Mouse (Mus musculus) CH12F3 (cell line): ENCODE measurements around the gene Shcbp1l.
"Not testable (repeated sequence)": the region's sequence is repeated elsewhere in the genome, so short reads cannot be mapped to it uniquely, and the experiment has no call there.

ENCODE experiments used
- in situ Hi-C: fragments of 300-500 bp; cut with MboI; formaldehyde crosslinking; loops from 2 replicates; pipeline ENCODE4 v1.14.3; 2020; ENCODE audit warnings: low sequenced_read_pairs

The Shcbp1l gene

DNA sequence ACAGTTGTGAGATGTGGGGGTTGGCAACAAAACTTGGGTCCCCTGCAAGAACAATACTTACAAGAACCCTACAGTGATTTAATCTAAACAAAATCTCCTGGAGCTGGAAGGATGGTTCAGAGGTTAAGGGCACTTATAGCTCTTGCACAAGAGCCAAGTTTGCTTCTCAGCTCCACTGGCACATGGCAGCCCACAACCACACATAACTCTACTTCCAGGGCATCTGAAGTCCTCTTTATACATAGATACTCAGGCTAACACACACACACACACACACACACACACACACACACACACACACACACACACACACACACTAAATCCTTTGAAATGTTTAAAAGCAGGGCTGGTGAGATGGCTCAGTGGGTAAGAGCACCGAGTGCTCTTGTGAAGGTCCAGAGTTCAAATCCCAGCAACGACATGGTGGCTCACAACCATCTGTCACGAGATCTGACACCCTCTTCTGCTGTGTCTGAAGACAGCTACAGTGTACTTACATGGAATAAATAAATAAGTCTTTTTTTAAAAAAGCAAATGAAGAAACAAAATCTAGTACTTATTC lies 8.6 kb upstream of the Shcbp1l start:
- in situ Hi-C loops, result not testable (repeated sequence)

DNA sequence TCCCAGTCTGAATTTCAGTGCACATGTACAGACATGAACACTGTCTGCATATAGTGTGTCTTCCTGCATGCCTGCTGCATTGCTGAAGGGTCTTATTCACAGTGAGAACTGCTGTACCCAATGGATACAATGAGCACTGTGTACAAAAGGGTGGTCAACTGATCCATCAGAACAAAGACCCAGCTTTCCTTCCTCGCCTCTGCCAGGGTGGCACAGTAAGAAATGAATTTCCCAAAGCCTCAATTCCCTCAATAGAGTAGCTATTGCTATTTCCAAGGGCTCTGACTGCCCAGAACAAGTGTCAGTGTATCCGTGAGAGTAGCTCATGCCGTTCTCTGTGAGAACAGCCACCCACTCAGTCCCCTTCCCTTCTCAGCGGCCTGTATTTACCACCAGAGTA lies 7.2 kb upstream of the Shcbp1l start:
- in situ Hi-C loops, result not testable (repeated sequence)

DNA sequence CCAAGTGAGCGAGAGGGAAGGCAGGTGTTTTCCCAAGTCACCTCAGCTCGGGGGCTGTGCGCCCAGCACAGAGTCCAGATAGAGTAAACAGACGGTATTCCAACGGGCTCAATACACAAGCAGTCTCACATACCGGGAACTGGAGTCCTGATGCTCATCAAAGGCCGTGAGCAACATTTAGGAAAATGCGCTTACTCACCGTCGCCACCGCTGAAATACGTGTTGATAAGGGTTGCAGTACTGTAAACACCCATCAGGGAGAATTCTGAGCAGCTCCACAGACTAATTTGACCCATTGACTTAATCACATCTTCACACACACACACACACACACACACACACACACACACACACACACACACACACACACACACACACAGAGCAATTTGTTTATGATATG lies 691 bp upstream of the Shcbp1l start:
- in situ Hi-C loops, result no loop called here

DNA sequence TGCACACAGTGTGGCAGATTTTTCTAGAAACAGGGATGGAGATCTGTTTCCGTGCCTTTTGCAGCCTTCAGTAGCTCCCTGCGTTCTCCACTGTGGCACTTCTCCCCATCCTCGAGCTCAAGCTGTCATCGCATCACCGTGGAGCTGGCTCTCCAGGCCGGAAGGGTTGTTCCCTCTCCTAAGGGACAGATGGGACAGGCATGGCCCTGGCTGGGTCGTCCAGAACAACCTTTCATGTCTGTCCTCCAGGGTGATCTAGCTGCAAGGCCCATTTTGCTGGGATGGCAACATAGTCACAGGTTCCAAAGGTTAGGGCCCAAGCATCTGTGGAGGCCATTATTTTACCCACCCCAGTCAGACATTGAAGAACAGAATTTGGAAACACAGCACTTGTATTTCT lies 6.2 kb downstream of the Shcbp1l start:
- in situ Hi-C loops, result no loop called here

DNA sequence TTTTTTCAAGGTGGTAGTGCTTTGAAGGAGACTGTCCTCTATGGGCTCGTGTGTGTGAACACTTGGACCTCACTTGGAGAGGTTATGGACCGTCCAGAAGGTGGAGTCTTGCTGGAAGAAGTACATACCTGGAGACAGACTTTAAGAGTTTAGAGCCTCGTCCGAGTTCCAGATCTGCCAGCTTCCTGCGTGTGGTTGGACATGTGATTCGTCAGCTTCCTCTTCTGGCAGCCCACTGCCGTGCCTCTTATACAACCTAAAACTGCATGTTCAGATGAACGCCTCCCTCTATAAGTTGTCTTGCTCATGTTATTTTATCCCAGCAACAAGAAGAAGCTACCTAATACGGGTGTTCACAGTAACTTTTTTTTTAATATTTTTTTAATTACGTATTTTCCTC lies 6.7 kb downstream of the Shcbp1l start:
- in situ Hi-C loops, result no loop called here

DNA sequence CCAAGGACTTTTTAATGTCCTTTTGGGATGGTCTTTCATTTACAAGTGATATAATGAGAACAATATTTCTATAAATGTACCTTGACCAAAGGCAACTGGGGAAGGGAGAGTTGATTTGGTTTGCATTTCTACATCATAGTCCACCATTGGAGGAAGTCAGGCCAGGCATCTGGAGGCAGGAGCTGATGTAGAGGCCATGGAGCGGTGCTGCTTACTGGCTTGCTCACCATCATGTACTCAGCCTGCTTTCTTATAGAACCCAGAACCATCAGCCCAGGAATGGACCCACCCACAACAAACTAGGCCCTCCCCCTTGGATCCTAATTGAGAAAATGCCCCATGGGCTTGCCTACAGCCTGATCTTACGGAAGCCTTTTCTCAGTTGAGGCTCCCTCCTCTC lies 7.4 kb downstream of the Shcbp1l start:
- in situ Hi-C loops, result no loop called here

DNA sequence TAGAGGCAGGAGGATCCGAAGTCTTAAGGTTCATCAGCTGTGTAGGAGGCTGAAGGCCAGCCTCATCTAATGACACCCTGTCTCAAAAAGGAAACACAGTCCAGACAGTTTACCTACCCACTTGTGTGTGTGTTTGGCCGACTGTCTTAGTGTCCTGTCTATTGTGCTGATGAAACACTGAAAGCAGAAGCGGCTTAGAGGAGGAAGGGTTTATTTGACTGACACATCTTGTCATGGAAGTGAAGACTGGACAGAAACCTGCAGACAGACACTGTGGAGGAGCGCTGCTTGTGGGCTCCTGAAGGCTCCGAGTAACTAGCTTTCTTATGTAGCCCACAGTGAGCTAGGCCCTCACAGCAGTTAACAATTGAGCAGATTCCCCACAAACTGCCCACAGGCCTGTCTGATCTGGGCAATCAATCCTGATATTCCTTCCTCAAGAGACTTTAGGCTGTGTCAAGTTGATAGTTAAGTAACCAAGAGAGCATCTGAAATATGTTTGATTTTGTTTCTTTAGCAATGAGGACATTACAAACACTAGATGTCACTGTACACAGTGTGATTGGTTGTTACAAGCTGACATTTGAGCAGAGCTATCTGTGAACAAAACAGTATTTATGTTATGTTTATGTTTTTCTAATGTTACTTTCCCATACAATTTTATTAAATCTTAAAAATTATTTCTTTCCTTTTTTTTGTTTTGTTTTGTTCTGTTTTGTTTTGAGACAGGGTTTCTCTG lies 9.1 kb downstream of the Shcbp1l start:
- in situ Hi-C loops, result no loop called here

DNA sequence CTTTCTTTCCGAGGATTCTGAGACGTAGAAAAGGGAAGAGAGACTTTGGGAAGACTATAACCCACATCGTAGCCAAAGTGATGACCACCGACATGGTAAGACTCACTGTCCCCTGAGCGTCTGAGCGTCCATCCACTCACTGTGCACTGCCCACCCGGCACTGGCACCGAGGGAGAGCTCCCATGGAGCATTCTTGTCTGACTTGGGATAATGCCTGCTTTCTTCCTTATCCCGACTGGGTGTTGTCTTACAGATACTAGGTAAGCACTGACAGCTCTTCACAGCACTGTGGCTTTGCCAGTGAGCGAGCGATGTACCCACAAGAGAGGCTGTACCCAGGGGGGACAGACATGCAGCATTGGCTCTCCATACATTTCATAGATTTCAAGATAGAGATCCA lies 12.6 kb downstream of the Shcbp1l start:
- in situ Hi-C loops, result no loop called here

DNA sequence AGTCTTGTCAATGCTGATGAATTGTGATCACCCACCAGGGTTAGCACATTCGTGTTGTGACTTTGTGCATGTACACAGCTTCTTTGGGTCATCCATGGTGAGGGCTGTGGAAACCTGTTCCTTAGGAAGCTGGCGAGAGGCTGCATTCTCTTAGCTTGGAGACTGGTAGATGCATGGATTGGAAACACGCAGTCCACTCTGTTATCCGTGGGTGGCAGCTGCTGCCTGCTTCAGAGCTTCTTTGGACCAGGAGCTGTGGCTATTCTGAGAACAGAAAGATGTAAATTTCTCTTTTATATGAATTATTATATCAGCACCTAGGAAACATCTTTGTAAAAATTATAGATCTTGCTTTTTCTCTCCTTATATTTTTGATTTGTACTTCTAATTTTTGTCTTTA lies 15.8 kb downstream of the Shcbp1l start:
- in situ Hi-C loops, result no loop called here

DNA sequence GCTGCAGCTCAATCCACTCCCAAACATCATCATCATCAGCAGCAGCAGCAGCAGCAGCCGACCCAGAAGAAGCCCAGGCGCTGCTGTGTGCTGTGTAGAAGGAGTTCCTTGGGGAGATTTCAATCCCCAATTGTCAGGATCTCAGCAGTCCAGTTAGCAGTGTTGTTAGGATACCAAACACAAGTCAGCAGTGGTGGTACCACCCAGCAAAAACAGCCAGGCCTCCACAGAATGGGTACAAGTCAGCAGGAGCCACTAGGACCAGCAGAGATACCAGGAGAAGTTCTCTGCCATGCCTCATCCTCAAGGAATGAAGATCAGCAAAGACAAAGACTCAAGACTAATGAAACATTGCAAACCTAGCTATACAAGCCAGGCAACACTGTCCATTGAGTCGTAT lies 16.7 kb downstream of the Shcbp1l start:
- in situ Hi-C loops, result no loop called here

DNA sequence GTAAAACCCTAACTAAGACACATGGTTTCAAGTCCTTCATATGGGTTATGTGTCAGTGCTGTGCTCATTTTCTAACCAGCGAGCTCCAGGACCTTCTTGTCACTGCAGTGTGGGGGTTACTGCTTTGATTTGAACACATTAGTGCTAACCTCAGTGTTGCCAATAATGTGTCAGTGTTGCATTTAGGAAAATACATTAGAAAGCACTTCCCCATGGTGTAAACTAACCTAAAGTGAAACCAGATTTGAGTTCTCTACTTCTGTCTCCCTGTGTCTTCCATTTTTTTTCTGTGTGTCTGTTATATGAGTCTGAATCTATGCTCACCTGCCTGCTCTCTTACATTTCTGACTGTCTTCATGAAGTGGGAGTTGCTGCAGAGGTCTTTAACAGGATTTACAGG lies 18.1 kb downstream of the Shcbp1l start:
- in situ Hi-C loops, result no loop called here

DNA sequence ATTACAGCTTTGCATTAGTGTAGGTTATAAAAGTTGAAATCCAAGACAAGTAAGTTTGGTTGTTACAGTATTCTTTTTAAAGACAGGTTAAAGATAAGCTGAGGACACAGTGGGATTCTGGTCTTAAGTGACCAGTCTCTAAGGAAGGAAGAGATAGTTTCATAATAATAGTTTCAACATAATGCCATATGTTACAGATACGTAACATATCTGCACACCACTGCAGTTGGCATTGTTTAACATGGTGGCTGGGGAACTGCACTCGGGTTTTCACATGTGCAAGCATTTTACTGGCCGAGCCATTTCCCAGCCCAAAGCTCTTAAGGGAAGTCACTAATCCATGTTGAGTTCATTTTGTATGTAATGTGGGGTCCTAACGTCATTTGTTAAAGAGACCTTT lies 18.7 kb downstream of the Shcbp1l start:
- in situ Hi-C loops, result no loop called here

DNA sequence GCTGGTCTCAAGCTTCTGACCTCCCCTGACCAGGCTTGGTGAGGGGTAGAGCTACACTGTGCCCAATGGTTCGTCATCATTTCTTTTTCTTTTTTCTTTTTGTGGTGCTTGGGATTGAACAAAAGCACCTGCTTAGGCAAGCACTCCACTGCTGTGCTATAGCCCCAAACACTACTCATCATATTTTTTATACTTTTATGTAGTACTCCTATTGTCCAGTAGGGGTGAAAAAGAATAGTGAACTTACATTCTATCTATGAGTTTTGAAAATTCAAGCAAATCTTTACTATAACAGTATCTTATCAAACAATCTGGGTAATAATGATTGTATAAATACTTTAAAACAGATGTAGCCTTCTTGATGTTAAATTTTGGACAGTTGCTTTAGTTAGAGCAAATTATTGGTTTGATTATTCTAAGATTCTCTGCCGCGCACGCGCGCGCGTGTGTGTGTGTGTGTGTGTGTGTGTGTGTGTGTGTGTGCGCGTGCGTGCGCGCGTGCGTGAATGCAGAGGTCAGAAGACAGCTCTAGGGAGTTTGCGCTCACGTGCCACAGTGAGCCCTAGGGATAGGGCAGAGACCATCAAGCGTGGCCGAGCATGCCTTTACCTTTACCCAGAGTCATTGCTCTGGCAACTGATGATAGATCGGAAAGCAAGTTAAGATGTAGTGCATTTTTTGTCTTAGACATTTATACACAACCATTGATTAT lies 21.3 kb downstream of the Shcbp1l start:
- in situ Hi-C loops, result no loop called here

DNA sequence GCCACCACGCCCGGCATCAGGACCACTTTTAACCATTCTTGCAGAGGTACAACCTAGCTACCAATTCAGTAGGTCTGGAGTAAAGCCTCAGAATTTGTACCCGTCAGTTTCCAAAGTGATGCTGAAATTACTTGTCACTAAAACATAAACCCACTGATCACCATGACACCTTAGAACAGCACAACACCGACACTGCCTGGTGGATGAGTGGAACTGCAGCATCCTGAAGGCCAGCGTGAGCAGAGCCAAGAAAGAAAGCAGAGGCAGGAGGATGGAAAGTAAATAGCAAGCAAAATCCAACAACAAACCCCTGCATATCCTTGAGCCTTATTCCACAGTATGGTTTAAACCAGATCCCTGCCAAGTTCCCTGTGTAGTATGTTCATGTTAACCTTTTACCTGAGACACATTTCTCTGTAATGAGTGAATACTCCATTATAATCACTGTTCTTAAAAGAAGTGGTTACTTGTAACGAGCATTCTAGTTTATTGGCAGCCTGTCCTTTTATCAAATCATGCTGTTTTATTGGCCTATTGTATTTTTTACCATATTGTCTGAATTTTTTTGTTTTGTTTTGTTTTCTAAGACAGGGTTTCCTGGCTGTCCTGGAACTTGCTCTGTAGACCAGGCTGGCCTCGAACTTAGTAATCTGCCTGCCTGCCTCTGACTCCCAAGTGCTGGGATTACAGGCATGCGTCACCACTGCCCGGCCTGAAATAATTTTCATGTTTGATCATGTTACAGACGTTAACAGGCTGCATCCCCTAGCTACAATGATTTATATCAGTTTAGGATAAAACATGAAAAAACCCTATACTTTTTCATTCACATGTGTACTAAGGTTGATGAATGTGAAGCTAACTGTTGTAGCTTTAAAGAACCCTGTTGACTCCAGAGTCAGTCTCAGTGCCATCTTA lies 26.5 kb downstream of the Shcbp1l start:
- in situ Hi-C loops, result no loop called here

DNA sequence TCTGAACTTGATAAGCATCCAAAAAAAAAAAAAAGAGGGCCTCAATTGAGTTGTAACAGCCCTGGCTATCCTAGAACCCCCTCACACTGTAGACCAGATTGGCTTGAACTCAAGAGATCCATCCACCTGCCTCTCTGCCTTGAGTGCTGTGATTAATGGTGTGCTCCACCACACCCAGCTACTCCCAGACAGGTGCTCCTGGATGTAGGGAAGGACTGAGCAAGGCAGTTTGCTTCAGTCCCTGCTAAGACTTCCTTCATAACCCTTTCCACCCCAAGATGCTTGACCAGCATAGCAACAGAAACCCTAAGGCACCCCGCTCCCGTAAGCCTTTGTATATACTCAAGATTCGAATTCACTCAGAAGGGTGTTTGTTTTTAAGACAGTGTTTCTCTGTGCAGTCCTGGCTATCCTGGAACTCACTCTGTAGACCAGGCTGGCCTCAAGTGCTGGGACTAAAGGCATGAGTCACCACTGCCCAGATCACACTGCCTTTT lies 28.2 kb downstream of the Shcbp1l start:
- in situ Hi-C loops, result no loop called here

DNA sequence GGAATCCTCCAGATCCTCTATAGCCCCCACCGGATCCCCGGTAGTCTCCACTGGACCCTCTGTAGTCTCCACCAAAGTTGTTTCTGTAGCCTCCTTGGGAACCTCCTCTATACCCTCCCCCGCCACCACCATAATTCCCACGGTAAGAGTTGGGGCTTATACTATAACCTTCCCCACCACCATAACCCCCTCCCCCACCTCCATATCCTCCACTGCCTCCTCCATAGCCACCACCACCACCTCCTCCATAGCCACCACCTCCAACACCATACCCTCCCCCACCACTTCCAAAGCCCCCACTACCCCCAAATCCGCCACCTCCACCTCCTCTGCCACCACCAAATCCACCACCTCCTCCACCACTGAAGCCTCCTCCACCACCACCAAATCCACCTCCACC lies 31.2 kb downstream of the Shcbp1l start:
- in situ Hi-C loops, result no loop called here

DNA sequence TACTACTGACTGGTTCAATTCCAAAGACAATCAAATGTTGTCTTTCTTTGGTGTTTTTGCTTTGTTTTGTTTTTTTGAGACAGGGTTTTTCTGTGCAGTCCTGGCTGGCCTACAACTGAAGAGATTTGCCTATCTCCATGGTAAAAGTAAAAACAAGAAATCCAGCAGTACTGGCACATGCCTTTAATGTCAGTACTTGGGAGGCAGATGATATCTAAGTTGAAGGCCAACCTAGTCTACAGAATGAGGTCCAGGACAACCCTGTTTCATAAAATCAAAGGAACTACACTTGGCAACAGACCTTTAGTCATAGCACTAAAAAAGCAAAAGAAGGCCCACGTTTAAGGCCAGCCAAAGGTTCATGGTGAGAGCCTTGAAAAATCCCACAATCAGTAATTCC lies 36.8 kb downstream of the Shcbp1l start:
- in situ Hi-C loops, result no loop called here

DNA sequence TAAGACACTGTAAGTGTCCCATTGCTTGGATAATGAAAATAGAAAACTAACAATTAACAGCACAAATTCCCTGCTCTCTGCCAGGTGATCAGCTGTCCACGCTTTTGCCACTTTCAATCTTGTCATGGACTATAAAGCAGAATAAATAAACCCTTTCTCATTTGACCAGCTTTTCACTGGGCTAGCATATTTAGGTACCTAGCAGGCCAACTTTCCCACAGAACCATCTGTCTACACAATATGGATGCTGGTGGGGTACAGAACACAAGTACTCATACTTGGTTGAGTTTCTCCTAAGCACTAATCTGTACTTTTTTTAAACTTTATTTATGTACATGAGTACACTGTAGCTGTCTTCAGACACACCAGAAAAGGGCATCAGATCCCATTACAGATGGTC lies 54.3 kb downstream of the Shcbp1l start:
- in situ Hi-C loops, result no loop called here

DNA sequence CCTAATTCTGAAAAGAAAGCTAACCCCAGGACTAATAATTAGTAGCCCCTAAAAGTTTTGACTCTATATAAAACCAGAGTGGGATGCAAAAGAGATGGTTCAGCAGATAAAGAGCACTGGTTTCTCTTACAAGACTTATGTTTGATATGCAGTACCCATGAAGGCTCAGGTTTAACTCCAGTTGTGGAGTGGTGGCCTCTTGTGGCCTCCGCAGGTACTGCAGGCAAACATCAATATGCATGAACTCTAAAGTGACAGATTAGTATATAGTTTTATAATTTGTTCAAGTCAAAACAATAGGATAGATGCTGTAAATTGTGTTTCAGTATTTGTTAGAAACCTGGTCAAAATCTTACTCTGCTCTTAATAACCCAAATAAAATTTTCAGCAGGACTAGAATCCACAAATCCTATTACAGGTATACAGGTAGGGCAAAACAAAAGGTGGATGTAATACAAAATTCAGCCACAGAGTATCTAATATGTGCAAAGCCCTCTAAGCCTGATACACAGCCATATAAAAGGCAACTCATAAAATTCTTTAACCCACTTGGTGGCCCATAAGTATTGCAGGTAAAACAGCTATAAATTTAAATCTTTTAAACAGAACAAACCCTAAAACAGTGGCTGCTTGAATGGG lies 55.5 kb downstream of the Shcbp1l start:
- in situ Hi-C loops, result no loop called here

DNA sequence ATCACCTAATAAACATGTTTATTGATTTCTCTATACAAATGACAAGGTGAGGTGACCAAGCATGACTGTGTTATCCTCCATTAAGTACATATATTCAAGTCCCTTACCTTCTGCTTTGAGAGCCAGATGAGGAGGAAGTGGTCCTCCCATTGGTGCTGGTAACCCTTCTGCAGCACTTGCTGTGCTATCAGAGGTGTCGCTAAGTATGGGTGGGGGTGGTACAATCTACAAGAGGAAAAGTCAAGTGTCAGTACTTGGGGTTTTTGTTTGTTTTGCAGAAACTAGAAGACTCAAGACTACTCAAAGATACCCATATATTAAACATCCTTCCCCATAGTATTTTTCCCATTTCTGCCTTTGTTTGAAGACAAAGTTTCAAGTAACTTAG lies 56.1 kb downstream of the Shcbp1l start:
- in situ Hi-C loops, result no loop called here
